Mouse (Mus musculus) embryonic facial prominence, embryonic 14.5 days (tissue): ENCODE results near the gene Klf14. TPM values are rescaled to one million over a fixed set of nuclear protein-coding genes. Genes with fewer than 3 reads are reported as not detected.

Experiments
- polyA plus RNA-seq: library from polyadenylated mRNA; unstranded; fragments of >200 nt; fragmentation: Nextera tagmentation; extraction: Ambion mirVana; gene quantifications from 2 replicates; pipeline ENCODE4 v1.2.1, GENCODE M21; 2014

The Klf14 gene
- polyA plus RNA-seq, 1 experiment from 2014 or later, result 18.6 TPM

Other genes starting within 250 kb of the Klf14 start
- gene Mest, start 235.5 kb downstream of the Klf14 start, polyA plus RNA-seq, result 2,046 and 2,257 TPM in 2 replicates
- 29.0 and 31.3 TPM in 2 replicates for gene Copg2, start 62.3 kb downstream of the Klf14 start, polyA plus RNA-seq
- gene Tsga13, start 43.5 kb downstream of the Klf14 start, polyA plus RNA-seq, result 0.29 and 0.30 TPM in 2 replicates